Mouse (Mus musculus) limb, embryonic 10.5 days (tissue): Measurements from ENCODE around the gene Plac8. TPM values are rescaled to one million over a fixed set of nuclear protein-coding genes. Genes with fewer than 3 reads are reported as not detected.

ENCODE experiments used
- DNase-seq: peaks from one replicate; pipeline ENCODE4 v3.0.0-alpha.2; 2017; ENCODE audit warnings: low spot score
- H3K27ac ChIP-seq: fragments of 300-500 bp; sonication (generic); 2 replicates; pipeline ENCODE4 v1.5.1; 2016; ENCODE audit warnings: mild to moderate bottlenecking
- H3K27me3 ChIP-seq: fragments of 300-500 bp; sonication (generic); 2 replicates; pipeline ENCODE4 v1.6.1; 2016; ENCODE audit warnings: low read depth, mild to moderate bottlenecking; ENCODE audit not compliant: poor library complexity, severe bottlenecking
- H3K36me3 ChIP-seq: fragments of 300-500 bp; sonication (generic); 2 replicates; pipeline ENCODE4 v1.6.1; 2016; ENCODE audit warnings: mild to moderate bottlenecking, moderate library complexity
- H3K4me1 ChIP-seq: fragments of 300-500 bp; sonication (generic); 2 replicates; pipeline ENCODE4 v1.6.1; 2016
- H3K4me3 ChIP-seq: fragments of 300-500 bp; sonication (generic); 2 replicates; pipeline ENCODE4 v1.5.1; 2016; ENCODE audit warnings: mild to moderate bottlenecking, moderate library complexity
- H3K9me3 ChIP-seq: fragments of 300-500 bp; sonication (generic); replicated peaks from 2 replicates; pipeline ENCODE4 v1.6.1; 2016; ENCODE audit warnings: mild to moderate bottlenecking
- WGBS: fragments of 180-500 bp; shearing (Covaris S2); methylation state at CpG from one replicate; pipeline ENCODE4 v1.1.7; 2016; 5-methylcytosine and 5-hydroxymethylcytosine counted together
- polyA plus RNA-seq: library from polyadenylated mRNA; unstranded; fragments of >200 nt; fragmentation: Nextera tagmentation; extraction: Ambion mirVana; gene quantifications from 2 replicates; pipeline ENCODE4 v1.2.1, GENCODE M21; 2016

Gene Plac8
- polyA plus RNA-seq = 2.2 and 2.7 TPM in 2 replicates

DNA sequence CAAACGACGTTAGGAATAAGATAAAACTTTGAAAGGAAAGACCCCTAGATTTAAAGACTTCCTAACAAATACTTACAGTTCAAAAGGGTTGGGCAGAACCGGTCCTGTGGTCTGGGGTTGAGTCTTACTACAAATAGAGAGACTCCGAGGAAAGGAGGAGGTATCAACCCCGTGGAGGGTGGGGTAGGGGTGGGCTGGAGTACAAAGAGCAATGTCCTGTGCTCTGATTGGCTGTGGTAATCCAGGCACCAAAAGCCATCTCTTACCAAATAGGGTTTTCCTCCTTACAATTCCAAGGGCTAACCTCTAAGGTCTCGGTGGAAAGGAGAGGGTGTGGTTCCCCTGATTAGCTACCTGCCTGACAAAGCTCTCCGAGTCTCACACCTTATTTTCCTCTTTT is at the start of gene Plac8:
Plac8 (minus strand) TSS at position 177 of the 400 bp plus-strand sequence.
- Histone ChIP-seq H3K4me1 (peaks cover 4% of the 10 kb centered on the region; the same call in 1 of the 2 replicates), H3K9me3 (no peaks in the 10 kb centered on the region), H3K27me3 (no peaks in the 10 kb centered on the region), H3K36me3 (no peaks in the 10 kb centered on the region), H3K4me3 (no peak within 1 kb of the TSS), H3K27ac (no peak within 1 kb of the TSS)
- WGBS = 38% methylated on average over 7 of the region's 7 CpGs
- no peak for DNase-seq

DNA sequence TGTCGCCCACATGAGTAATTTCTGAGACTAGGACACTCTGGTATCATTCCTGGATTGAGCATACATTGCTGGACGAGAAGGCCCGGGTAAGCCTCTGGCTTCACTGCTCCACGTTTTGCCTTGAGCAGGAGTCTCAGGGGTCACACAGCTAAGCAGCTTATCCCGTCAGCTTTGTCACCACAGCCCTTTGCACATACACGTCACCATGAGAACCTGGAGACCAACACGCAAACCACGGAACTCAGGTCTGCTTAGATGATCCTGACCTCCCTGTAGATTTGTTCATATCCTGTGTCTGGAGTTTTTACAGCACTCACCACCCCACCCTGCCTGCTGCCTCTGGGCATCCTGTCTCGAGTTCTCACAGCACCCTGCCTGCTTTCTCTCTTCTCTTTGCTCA is 48.9 kb upstream of the Plac8 start:
- no peak overlapping the region for H3K27ac ChIP-seq
- WGBS = 78% methylated on average over 9 of the region's 9 CpGs
- peaks cover 8% of the 10 kb centered on the region for H3K4me1 ChIP-seq
- no peaks in the 10 kb centered on the region for H3K27me3 ChIP-seq
- H3K4me3 ChIP-seq = no peak overlapping the region
- no peaks in the 10 kb centered on the region for H3K9me3 ChIP-seq
- no peaks in the 10 kb centered on the region for H3K36me3 ChIP-seq
- no peak for DNase-seq

DNA sequence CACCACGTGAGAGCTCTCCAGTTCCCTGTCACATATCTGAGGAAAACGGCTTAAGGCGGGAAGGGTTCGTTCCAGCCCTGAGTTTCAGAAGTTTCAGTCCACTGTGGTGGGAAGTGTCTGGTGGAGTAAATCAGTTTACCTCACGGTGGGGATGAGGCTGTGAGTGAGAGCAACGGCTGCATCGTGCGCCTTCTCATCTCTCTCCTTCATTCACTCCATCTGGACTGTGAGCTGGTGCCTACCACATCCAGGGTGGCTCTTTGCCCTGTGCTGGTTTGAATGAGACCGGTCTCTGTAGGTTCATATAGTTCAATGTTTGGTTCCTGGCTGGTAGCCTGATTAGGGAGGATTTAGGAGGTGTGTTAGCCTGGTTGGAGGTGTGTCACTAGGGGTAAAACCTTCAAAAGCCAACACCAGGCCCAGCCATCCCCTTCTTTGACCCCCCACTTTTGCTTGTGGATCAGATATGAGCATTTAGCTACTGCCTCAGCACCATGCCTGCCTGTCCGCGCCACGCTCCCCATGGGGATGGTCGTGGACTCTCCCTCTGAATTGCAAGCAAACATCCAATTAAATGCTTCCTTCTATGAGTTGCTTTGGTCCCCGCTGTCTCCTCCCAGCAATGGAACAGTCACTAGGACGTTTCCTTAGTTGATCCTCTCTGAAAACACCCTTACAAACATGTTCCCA is 47.7 kb upstream of the Plac8 start:
- no peak overlapping the region for H3K4me3 ChIP-seq
- 89% methylated on average over 15 of the region's 15 CpGs for WGBS
- DNase-seq = no peak

DNA sequence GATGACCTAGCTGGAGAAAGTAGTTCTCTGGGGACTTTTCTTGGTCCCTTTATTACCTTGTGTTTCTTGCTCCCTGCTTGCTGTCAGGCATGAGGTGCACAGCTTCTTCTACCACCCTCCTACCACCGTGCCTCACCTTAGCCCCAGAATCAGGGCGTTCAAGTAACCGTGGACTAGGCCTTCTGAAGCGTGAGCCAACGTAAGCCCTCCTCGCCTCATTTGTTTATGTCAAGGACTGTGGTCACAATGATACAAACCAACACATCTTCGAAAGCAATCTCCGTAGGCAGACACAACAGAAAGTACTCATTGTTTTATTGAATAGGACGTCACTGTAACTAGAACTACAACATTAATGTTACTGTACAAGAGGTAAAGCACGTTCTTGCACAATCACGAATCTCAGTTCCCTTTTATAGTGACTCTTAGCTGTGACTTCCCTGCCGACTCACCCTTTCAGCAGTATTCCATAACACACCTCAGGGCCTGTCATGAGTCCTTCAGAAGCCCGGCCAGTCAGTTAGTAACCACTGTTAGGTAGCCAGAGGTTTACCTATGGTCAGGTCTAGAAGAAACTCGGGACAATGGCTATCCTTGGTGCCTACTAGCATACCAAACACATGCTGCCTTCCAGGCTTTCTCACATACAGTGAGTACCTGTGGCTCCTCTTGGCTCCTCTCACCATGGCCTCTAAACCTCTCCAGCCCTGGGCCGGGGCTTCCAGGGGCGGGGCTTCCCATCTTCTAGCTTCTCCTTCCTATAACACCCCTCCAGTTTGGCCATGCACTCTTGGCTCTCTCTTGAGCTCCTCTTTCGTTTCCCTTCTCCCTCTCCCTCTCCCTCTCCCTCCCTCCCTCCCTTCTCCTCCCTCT is 42.1 kb upstream of the Plac8 start:
- Histone ChIP-seq H3K36me3 (no peaks in the 10 kb centered on the region), H3K4me3 (no peak overlapping the region), H3K9me3 (no peaks in the 10 kb centered on the region), H3K27ac (no peak overlapping the region), H3K27me3 (no peaks in the 10 kb centered on the region), H3K4me1 (no peaks in the 10 kb centered on the region)
- DNase-seq = no peak
- 88% methylated on average over 17 of the region's 17 CpGs for WGBS

More for the DNA sequence above, 47.7 kb upstream of the Plac8 start:
- Histone ChIP-seq H3K36me3 (no peaks in the 10 kb centered on the region), H3K27ac (no peak overlapping the region), H3K27me3 (no peaks in the 10 kb centered on the region), H3K9me3 (no peaks in the 10 kb centered on the region), H3K4me1 (peaks cover 8% of the 10 kb centered on the region)

DNA sequence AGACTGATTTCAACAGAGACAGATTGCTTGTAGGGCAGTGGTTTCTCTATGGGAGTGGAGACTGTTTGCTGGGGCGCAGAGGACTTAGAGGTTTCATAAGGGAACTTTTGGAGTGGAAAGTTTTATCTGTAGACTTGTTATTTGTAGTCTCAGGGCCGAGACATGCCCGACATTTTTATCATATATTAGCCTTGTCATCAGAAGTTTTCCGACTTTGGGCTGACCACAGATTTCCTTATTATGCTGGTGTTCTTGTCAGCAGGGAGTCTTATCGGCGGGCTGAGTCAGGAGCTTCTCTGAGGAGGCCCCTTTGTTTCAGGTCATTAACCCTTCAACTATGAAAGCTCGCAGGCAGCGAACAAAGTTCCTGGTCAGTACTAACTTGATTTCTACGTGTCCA is 35.8 kb upstream of the Plac8 start:
- 93% methylated on average over 9 of the region's 9 CpGs for WGBS
- H3K27me3 ChIP-seq = no peaks in the 10 kb centered on the region
- H3K4me1 ChIP-seq = no peaks in the 10 kb centered on the region
- no peak for DNase-seq
- no peaks in the 10 kb centered on the region for H3K9me3 ChIP-seq
- H3K36me3 ChIP-seq = no peaks in the 10 kb centered on the region
- H3K4me3 ChIP-seq = no peak overlapping the region
- no peak overlapping the region for H3K27ac ChIP-seq

DNA sequence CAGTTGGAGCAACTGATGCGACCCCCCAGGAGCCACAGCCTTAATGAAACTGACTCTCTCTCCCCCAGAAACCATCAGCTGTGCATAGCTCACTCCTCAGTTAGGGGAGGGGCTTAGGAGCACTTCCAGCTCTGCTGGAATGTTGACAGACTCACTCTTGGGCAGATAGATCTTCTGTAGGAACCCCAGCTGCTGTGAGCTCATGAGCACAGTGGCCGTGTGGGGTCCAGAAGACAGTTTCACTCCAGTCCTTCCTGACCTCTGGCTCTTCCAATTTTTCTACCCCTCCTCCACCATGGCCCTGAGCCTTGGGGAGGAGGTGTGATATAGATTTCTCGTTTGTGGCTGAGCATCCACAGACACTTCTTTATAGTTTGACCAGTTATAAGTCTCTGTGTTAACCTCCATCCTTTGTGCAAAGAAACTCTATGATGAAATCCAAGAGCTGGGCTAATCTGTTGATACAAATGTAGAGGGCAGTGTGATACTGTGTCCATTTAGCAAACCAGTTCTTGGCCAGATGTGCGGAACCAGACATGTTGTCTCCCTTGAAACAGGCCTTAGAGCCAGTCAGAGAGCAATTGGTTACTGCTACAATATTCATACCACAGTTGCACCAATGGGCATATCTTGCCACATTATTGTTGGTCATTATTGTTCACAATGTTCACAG is 35.2 kb upstream of the Plac8 start:
- H3K27me3 ChIP-seq = no peaks in the 10 kb centered on the region
- 77% methylated on average over 4 of the region's 4 CpGs for whole genome bisulfite sequencing
- no peaks in the 10 kb centered on the region for H3K9me3 ChIP-seq
- no peaks in the 10 kb centered on the region for H3K36me3 ChIP-seq
- no peaks in the 10 kb centered on the region for H3K4me1 ChIP-seq
- H3K27ac ChIP-seq = no peak overlapping the region
- DNase-seq = no peak
- H3K4me3 ChIP-seq = no peak overlapping the region

DNA sequence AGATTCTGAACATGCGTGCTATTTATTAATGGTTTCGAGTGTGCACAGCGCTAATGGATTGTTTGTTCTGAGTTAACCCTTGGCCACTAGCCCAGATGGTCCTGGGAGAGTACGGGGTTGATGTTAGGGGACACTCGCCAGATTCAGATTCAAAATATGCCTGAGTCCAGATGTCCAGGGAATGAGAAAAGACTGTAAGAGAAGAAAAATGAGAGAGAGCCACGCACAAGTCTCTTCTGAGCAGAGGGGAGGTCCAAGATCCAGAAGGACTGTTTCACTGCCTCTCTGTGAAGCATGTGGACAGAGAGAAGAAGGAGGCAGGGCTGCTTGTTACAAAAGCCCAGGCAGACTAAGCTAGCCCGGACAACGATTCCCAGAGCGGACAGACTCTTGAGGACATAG is 33.8 kb upstream of the Plac8 start:
- no peak overlapping the region for H3K4me3 ChIP-seq
- no peaks in the 10 kb centered on the region for H3K9me3 ChIP-seq
- H3K36me3 ChIP-seq = no peaks in the 10 kb centered on the region
- no peak for DNase-seq
- H3K27ac ChIP-seq = no peak overlapping the region
- WGBS = 82% methylated on average over 9 of the region's 9 CpGs
- H3K4me1 ChIP-seq = no peaks in the 10 kb centered on the region
- H3K27me3 ChIP-seq = no peaks in the 10 kb centered on the region

DNA sequence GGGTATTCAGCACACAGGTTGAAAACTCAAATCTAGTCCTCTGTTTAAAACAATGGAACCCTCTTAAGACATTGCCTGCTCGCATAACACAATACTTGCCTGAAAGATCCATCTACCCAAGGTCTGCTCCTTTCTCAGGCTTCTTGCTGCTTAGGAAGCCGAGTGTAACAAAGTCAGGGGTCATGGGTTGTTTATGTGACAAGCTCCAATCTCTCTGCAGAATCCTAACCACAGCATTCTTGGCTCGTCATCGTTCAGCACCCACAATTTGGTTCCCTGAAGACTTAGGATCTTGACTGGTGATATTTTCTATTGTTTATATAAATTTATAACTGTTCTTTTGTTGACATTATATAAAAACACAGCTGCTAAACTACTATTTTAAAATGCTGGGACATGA is 32.0 kb upstream of the Plac8 start:
- no peak overlapping the region for H3K4me3 ChIP-seq
- no peak overlapping the region for H3K27ac ChIP-seq
- no peaks in the 10 kb centered on the region for H3K9me3 ChIP-seq
- 80% methylated on average over 4 of the region's 4 CpGs for WGBS
- no peaks in the 10 kb centered on the region for H3K4me1 ChIP-seq
- H3K27me3 ChIP-seq = no peaks in the 10 kb centered on the region
- DNase-seq = no peak
- H3K36me3 ChIP-seq = no peaks in the 10 kb centered on the region

DNA sequence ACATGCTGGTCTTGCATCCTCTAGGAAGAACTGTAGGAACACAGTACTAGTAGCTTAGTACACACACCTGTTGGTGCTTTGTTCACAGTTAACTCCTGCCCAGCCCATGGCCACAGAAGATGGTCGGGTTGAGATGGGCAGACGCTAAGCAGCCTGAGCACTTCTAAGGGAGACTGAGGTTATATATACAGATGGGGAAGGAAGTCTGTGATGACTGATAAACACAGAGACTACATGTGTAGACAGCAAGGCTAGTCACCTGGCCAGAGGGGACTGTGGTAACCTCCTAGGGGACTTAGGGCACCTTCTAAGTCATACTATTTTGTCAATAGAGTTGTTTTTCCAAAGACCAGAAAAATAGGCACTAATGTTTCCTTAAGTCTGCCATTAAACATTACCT is 29.8 kb upstream of the Plac8 start:
- WGBS = 87% methylated on average over 2 of the region's 2 CpGs
- Histone ChIP-seq H3K36me3 (no peaks in the 10 kb centered on the region), H3K27ac (no peak overlapping the region), H3K27me3 (no peaks in the 10 kb centered on the region), H3K4me1 (no peaks in the 10 kb centered on the region), H3K4me3 (no peak overlapping the region), H3K9me3 (no peaks in the 10 kb centered on the region)
- DNase-seq = no peak

DNA sequence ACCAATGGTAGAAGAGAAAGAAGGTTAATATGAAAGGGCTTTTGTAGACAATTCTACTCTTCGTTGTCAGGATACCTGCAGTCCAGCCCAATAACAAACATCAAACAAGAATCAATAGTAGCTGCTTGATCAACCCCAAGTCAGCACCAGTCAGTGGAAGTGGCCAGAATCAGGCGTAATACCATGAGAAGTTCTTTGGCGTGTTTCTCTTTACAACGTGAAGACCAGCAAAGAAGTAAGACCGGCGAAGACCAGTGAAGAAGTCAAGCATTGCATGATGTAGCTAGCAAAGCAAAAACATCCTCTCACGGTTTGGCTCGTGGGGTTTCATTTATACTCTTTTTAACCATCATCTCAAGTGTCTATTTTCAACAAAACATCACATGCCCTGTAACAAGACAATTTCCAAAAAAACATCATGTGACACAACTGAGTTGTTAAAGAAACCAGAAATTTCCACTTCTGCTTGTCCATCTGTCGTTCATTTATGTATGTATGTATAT is 27.0 kb upstream of the Plac8 start:
- H3K9me3 ChIP-seq = no peaks in the 10 kb centered on the region
- H3K27ac ChIP-seq = no peak overlapping the region
- no peaks in the 10 kb centered on the region for H3K4me1 ChIP-seq
- no peaks in the 10 kb centered on the region for H3K27me3 ChIP-seq
- H3K4me3 ChIP-seq = no peak overlapping the region
- WGBS = 94% methylated on average over 9 of the region's 9 CpGs
- no peak for DNase-seq
- no peaks in the 10 kb centered on the region for H3K36me3 ChIP-seq

DNA sequence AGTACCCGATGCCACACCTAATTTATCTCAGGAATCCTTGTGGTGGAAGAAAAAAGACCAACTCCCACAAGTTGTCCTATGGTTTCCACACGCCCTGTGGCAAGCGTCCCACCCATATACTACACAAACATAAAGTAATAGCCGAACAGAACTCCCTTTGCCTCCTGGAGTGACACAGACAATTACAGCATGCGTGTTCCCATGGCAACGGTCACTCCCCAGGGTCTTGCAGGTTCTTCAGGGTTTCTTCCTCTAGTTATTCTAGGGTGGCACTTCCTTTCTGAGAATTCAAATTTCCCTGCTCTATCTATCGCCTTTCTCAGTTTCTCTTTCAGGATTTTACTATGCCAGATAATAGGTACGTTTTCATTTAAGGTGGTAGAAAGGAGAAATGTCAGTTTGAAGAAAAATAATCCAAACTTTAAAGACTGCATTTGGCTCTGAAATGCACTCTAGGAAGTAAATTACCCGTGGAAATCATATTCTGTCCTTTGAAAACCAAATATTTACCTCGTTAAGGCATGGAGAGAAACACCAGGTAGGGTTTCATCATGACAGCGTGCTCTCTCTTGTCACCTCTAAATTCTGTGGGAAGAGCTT is 25.9 kb upstream of the Plac8 start:
- Histone ChIP-seq H3K27ac (no peak overlapping the region), H3K4me3 (no peak overlapping the region), H3K9me3 (no peaks in the 10 kb centered on the region), H3K36me3 (no peaks in the 10 kb centered on the region), H3K27me3 (no peaks in the 10 kb centered on the region), H3K4me1 (no peaks in the 10 kb centered on the region)
- no peak for DNase-seq
- 78% methylated on average over 11 of the region's 11 CpGs for WGBS

DNA sequence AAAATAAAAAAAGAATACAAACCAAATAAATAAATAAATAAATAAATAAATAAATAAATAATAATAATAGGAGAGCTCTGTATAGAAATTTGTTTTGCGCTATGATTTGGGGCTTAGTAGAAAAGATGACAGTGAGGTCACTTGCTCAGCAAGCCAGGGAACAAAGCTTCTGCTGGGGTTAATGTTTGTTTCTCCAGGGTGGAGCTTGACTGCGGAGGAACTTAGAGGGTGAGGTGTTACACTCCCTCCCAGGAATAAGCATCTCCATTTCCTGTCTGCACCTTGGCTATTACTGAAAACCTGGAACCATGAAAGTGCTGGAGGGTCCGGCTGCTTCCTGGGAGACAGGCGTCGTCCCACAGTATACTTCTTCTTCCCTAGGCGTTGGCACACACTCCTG is 24.0 kb upstream of the Plac8 start:
- no peak overlapping the region for H3K4me3 ChIP-seq
- no peaks in the 10 kb centered on the region for H3K27me3 ChIP-seq
- no peaks in the 10 kb centered on the region for H3K9me3 ChIP-seq
- no peak for DNase-seq
- no peak overlapping the region for H3K27ac ChIP-seq
- no peaks in the 10 kb centered on the region for H3K4me1 ChIP-seq
- 90% methylated on average over 6 of the region's 6 CpGs for WGBS
- no peaks in the 10 kb centered on the region for H3K36me3 ChIP-seq
